Mouse (Mus musculus) heart, postnatal 14 days (tissue): ENCODE measurements around the gene Dpysl4. TPM values are rescaled to one million over a fixed set of nuclear protein-coding genes. Genes with fewer than 3 reads are reported as not detected.

Experiments used
- DNase-seq, 2 experiments: peaks; one replicate each; pipeline ENCODE4 v3.0.0; 2021 to 2022
- intact Hi-C: fragments of 180-260 bp; cut with DNase I; formaldehyde crosslinking; loops from one replicate; pipeline ENCODE4 v1.15.1; 2025
- total RNA-seq, 2 experiments: library from RNA; stranded (reverse); gene quantifications; 2 replicates each; pipeline ENCODE4 v1.2.3; 2021

Dpysl4 gene
- total RNA-seq, 2 experiments from 2014 or later, result 1.8 to 3.7 TPM

- intact Hi-C loops, result no loop called here
- no peak for DNase-seq
Observed at GRCm38 (mm10) chr7:139095282-139095681, 9.5 kb downstream of the Dpysl4 start.

- intact Hi-C loops, result no loop called here
Observed at GRCm38 (mm10) chr7:139096399-139096798, 10.6 kb downstream of the Dpysl4 start.

GRCm38 (mm10) chr7:139100531-139101095 lies 14.8 kb downstream of the Dpysl4 start:
- no peak for DNase-seq
- intact Hi-C loops, result no loop called here

More at GRCm38 (mm10) chr7:139096399-139096798, 10.6 kb downstream of the Dpysl4 start:
- no peak for DNase-seq

GRCm38 (mm10) chr7:139101286-139101804 lies 15.5 kb downstream of the Dpysl4 start:
- intact Hi-C loops, result no loop called here
- DNase-seq, result no peak

GRCm38 (mm10) chr7:139101826-139102225 lies 16.0 kb downstream of the Dpysl4 start:
- intact Hi-C loops, result no loop called here
- DNase-seq, result no peak

GRCm38 (mm10) chr7:139103960-139104381 lies 18.2 kb downstream of the Dpysl4 start:
- intact Hi-C loops, result no loop called here
- peak in 1 of 2 experiments; percentile 23 for DNase-seq

- intact Hi-C loops, result loop anchor here (5.0 kb wide), 1 partner anchor 187 kb away; no protein-coding TSS in a partner anchor
- no peak for DNase-seq
Observed at GRCm38 (mm10) chr7:139105076-139105475, 19.3 kb downstream of the Dpysl4 start.

- intact Hi-C loops, result loop anchor here (5.0 kb wide), 1 partner anchor 187 kb away; no protein-coding TSS in a partner anchor
- no peak for DNase-seq
Observed at GRCm38 (mm10) chr7:139105705-139106104, 19.9 kb downstream of the Dpysl4 start.

- intact Hi-C loops, result loop anchor here (5.0 kb wide), 1 partner anchor 184 kb away; no protein-coding TSS in a partner anchor
- DNase-seq, result no peak
Observed at GRCm38 (mm10) chr7:139107908-139108650, 22.3 kb downstream of the Dpysl4 start.

GRCm38 (mm10) chr7:139119152-139119774 lies 33.5 kb downstream of the Dpysl4 start:
- peak; percentile 87 to 91 for DNase-seq
- intact Hi-C loops, result no loop called here

- no peak for DNase-seq
- intact Hi-C loops, result loop anchor here (5.0 to 10.0 kb wide), 3 partner anchors 83 to 355 kb away; no protein-coding TSS in a partner anchor
Observed at GRCm38 (mm10) chr7:139119775-139120153, 34.0 kb downstream of the Dpysl4 start.

- DNase-seq, result no peak
- intact Hi-C loops, result loop anchor here (10.0 kb wide), 1 partner anchor 349 kb away; no protein-coding TSS in a partner anchor
Observed at GRCm38 (mm10) chr7:139125881-139126280, 40.1 kb downstream of the Dpysl4 start.

- intact Hi-C loops, result loop anchor here (10.0 kb wide), 1 partner anchor 348 kb away; no protein-coding TSS in a partner anchor
- DNase-seq, result no peak
Observed at GRCm38 (mm10) chr7:139126549-139126948, 40.7 kb downstream of the Dpysl4 start.

GRCm38 (mm10) chr7:139128994-139129393 lies 43.2 kb downstream of the Dpysl4 start:
- intact Hi-C loops, result loop anchor here (10.0 kb wide), 1 partner anchor 346 kb away; no protein-coding TSS in a partner anchor
- no peak for DNase-seq

- intact Hi-C loops, result no loop called here
- DNase-seq, result no peak
Observed at GRCm38 (mm10) chr7:139130361-139130760, 44.6 kb downstream of the Dpysl4 start.

GRCm38 (mm10) chr7:139131538-139131937 lies 45.7 kb downstream of the Dpysl4 start:
- intact Hi-C loops, result no loop called here
- no peak for DNase-seq

GRCm38 (mm10) chr7:139133446-139133845 lies 47.6 kb downstream of the Dpysl4 start:
- DNase-seq, result peak; percentile 53 to 57
- intact Hi-C loops, result no loop called here

GRCm38 (mm10) chr7:139135236-139135635 lies 49.4 kb downstream of the Dpysl4 start:
- intact Hi-C loops, result no loop called here

GRCm38 (mm10) chr7:139136906-139137491 lies 51.2 kb downstream of the Dpysl4 start:
- DNase-seq, result no peak
- intact Hi-C loops, result no loop called here

More at GRCm38 (mm10) chr7:139135236-139135635, 49.4 kb downstream of the Dpysl4 start:
- DNase-seq, result peak; percentile 19 to 28

GRCm38 (mm10) chr7:139139921-139140461 lies 54.2 kb downstream of the Dpysl4 start:
- peak in 1 of 2 experiments; percentile 14 for DNase-seq
- intact Hi-C loops, result no loop called here
